Mouse (Mus musculus): Measurements from ENCODE around the gene Stom. TPM values are rescaled to one million over a fixed set of nuclear protein-coding genes. Genes with fewer than 3 reads are reported as not detected.

The Stom gene
- polyA plus RNA-seq, 1 experiment = 87.9 TPM

DNA sequence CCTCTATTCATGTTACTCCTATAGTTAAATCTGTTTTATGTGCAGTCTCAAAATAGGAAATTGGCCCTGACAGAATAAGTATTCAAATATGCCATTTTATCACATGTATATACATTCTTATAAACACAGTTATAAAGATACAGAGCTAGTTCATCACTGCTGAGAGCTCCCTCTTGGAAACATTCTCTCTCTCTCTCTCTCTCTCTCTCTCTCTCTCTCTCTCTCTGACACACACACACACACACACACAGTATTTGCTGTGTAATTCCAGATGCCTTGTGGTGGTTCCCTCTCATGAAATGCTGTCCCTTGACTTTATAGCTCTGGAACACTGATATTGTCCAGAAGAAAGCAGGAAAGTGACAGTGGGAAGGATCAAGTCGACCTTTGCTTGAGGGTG, 1.3 kb upstream of the Stom start:
- Histone ChIP-seq H3K36me3 (ENCODE audit: control insufficient read depth, insufficient read depth) (no peaks in the 10 kb centered on the region), H3ac (ENCODE audit: control insufficient read depth, insufficient read length, low read depth) (no peak overlapping the region), H3K79me3 (ENCODE audit: low read depth) (peaks cover 11% of the 10 kb centered on the region), H3K27me3 (ENCODE audit: control insufficient read depth, insufficient read depth, insufficient read length) (no peaks in the 10 kb centered on the region), H3K79me2 (ENCODE audit: control insufficient read depth, insufficient read depth) (peaks cover 35% of the 10 kb centered on the region), H3K4me3 (ENCODE audit: insufficient read depth, poor library complexity, severe bottlenecking) (no peak overlapping the region)
- TF ChIP-seq USF1 (IDR thresholded peaks at IDR 0.05; ENCODE audit: low read depth) (no peak), CEBPB (IDR thresholded peaks at IDR 0.05; ENCODE audit: low read depth) (no peak), FOSL1 (IDR thresholded peaks at IDR 0.05; ENCODE audit: insufficient read depth, low read length, poor library complexity, severe bottlenecking) (no peak), MYOD1 (IDR thresholded peaks at IDR 0.05; ENCODE audit: control insufficient read depth, insufficient read length, low read depth) (no peak), CTCF (IDR thresholded peaks at IDR 0.05; ENCODE audit: control insufficient read depth, insufficient read depth, insufficient read length) (no peak), MYOG (IDR thresholded peaks at IDR 0.05; ENCODE audit: control insufficient read depth, extremely low read depth, insufficient read length) (no peak), MAX (IDR thresholded peaks at IDR 0.05) (no peak)

DNA sequence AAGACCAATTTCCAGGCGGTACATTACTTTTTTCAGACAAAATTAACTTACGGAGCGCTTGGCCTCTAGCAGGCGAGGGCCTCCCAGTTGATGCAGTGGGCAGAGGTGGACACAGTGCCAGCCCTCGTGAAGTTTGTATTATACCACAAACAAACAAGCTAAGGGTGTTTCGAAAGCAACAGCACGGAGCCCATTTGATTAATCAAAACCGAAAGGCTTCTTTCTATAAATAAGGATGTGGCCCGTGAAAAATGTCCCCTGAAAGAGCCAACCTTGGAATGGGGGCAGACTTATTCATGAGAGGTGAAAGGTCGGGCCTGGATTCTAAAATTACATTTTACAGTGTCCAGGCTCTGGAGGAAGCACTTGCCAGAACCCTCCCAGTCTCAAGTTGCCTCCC, 643 bp upstream of the Stom start:
- TF ChIP-seq MAX (IDR thresholded peaks at IDR 0.05) (no peak), CTCF (IDR thresholded peaks at IDR 0.05; ENCODE audit: control insufficient read depth, insufficient read depth, insufficient read length) (no peak), FOSL1 (IDR thresholded peaks at IDR 0.05; ENCODE audit: insufficient read depth, low read length, poor library complexity, severe bottlenecking) (no peak), MYOG (IDR thresholded peaks at IDR 0.05; ENCODE audit: control insufficient read depth, extremely low read depth, insufficient read length) (no peak), CEBPB (IDR thresholded peaks at IDR 0.05; ENCODE audit: low read depth) (no peak), USF1 (IDR thresholded peaks at IDR 0.05; ENCODE audit: low read depth) (no peak), MYOD1 (IDR thresholded peaks at IDR 0.05; ENCODE audit: control insufficient read depth, insufficient read length, low read depth) (no peak)
- Histone ChIP-seq H3K27me3 (ENCODE audit: control insufficient read depth, insufficient read depth, insufficient read length) (no peaks in the 10 kb centered on the region), H3K79me3 (ENCODE audit: low read depth) (peaks cover 15% of the 10 kb centered on the region), H3K36me3 (ENCODE audit: control insufficient read depth, insufficient read depth) (no peaks in the 10 kb centered on the region), H3ac (ENCODE audit: control insufficient read depth, insufficient read length, low read depth) (peak overlapping the region; percentile 43), H3K4me3 (ENCODE audit: insufficient read depth, poor library complexity, severe bottlenecking) (peak overlapping the region; percentile 60), H3K79me2 (ENCODE audit: control insufficient read depth, insufficient read depth) (peaks cover 41% of the 10 kb centered on the region)

DNA sequence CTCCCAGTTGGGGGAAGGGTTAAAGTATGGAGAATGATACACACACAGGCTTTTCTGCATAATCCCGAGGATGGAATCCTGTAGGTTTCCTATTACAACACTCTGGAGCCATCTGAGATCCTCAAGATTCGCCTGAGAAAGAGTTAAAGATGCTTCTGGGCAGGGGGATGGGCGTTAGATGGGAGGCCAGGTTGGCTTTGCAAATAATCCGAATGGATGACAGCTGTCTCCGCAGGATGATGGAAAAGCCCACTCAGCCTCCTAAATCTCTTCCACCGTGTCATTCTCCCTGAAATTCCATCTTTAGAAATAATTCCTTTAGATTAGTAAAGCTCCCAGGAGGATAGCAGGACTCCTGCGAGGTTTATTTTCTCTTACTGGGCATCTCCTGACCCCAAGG, 1.2 kb downstream of the Stom start:
- Histone ChIP-seq H3K27me3 (ENCODE audit: control insufficient read depth, insufficient read depth, insufficient read length) (no peaks in the 10 kb centered on the region), H3ac (ENCODE audit: control insufficient read depth, insufficient read length, low read depth) (peak overlapping the region; percentile 18), H3K79me2 (ENCODE audit: control insufficient read depth, insufficient read depth) (peaks cover 59% of the 10 kb centered on the region), H3K79me3 (ENCODE audit: low read depth) (peaks cover 23% of the 10 kb centered on the region), H3K4me3 (ENCODE audit: insufficient read depth, poor library complexity, severe bottlenecking) (peak overlapping the region; percentile 60), H3K36me3 (ENCODE audit: control insufficient read depth, insufficient read depth) (no peaks in the 10 kb centered on the region)
- TF ChIP-seq MYOG (IDR thresholded peaks at IDR 0.05; ENCODE audit: control insufficient read depth, extremely low read depth, insufficient read length) (no peak), CTCF (IDR thresholded peaks at IDR 0.05; ENCODE audit: control insufficient read depth, insufficient read depth, insufficient read length) (no peak), CEBPB (IDR thresholded peaks at IDR 0.05; ENCODE audit: low read depth) (no peak), USF1 (IDR thresholded peaks at IDR 0.05; ENCODE audit: low read depth) (no peak), MAX (IDR thresholded peaks at IDR 0.05) (no peak), MYOD1 (IDR thresholded peaks at IDR 0.05; ENCODE audit: control insufficient read depth, insufficient read length, low read depth) (no peak), FOSL1 (IDR thresholded peaks at IDR 0.05; ENCODE audit: insufficient read depth, low read length, poor library complexity, severe bottlenecking) (no peak)

DNA sequence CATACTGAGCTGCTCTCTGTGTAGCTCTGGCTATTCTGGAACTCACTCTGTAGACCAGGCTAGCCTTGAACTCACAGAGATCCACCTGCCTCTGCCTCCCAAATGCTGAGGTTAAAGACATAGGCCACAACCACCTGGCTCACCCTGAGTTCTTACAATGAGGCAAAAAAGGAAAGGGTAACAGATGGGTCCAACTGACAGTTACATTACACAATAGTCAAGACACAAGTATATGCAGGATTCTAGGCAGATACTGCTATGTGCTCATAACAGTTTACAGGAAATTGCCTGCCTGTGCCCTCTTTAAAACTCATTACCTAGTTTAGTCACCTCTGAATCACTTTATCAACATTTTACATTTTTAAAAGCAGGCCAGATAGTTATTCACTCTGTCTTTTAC, 3.1 kb downstream of the Stom start:
- Histone ChIP-seq H3K79me2 (ENCODE audit: control insufficient read depth, insufficient read depth) (peaks cover 68% of the 10 kb centered on the region), H3K4me3 (ENCODE audit: insufficient read depth, poor library complexity, severe bottlenecking) (no peak overlapping the region), H3K36me3 (ENCODE audit: control insufficient read depth, insufficient read depth) (no peaks in the 10 kb centered on the region), H3K27me3 (ENCODE audit: control insufficient read depth, insufficient read depth, insufficient read length) (no peaks in the 10 kb centered on the region), H3ac (ENCODE audit: control insufficient read depth, insufficient read length, low read depth) (no peak overlapping the region), H3K79me3 (ENCODE audit: low read depth) (peaks cover 23% of the 10 kb centered on the region)
- TF ChIP-seq MYOD1 (IDR thresholded peaks at IDR 0.05; ENCODE audit: control insufficient read depth, insufficient read length, low read depth) (no peak), USF1 (IDR thresholded peaks at IDR 0.05; ENCODE audit: low read depth) (no peak), CEBPB (IDR thresholded peaks at IDR 0.05; ENCODE audit: low read depth) (peak; percentile 4), MYOG (IDR thresholded peaks at IDR 0.05; ENCODE audit: control insufficient read depth, extremely low read depth, insufficient read length) (no peak), MAX (IDR thresholded peaks at IDR 0.05) (no peak), CTCF (IDR thresholded peaks at IDR 0.05; ENCODE audit: control insufficient read depth, insufficient read depth, insufficient read length) (no peak), FOSL1 (IDR thresholded peaks at IDR 0.05; ENCODE audit: insufficient read depth, low read length, poor library complexity, severe bottlenecking) (no peak)

DNA sequence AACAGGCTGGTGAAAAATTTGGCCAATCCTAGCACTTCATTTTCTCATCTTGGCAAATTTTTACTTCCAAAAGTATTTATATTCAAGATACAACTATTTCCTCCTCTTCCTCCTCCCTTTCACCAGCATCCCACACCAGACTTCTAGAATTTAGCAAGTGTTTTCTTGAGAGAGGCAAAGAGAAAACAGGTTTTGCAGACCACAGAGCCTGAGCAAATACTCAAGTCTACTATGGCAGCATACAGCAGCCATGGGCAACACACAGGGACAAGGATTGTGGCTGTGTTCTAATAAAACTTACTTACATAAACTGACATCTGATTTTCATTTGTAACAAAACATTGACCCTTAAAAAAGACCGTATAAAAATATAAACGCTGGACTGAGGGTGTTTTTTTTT, 5.6 kb downstream of the Stom start:
- Histone ChIP-seq H3K36me3 (ENCODE audit: control insufficient read depth, insufficient read depth) (no peaks in the 10 kb centered on the region), H3K27me3 (ENCODE audit: control insufficient read depth, insufficient read depth, insufficient read length) (no peaks in the 10 kb centered on the region), H3K4me3 (ENCODE audit: insufficient read depth, poor library complexity, severe bottlenecking) (no peak overlapping the region), H3K79me3 (ENCODE audit: low read depth) (peaks cover 23% of the 10 kb centered on the region), H3ac (ENCODE audit: control insufficient read depth, insufficient read length, low read depth) (no peak overlapping the region), H3K79me2 (ENCODE audit: control insufficient read depth, insufficient read depth) (peaks cover 64% of the 10 kb centered on the region)
- no peak for TF ChIP-seq CTCF (IDR thresholded peaks at IDR 0.05; ENCODE audit: control insufficient read depth, insufficient read depth, insufficient read length)
- no peak for TF ChIP-seq CEBPB (IDR thresholded peaks at IDR 0.05; ENCODE audit: low read depth)
- TF ChIP-seq MYOG (IDR thresholded peaks at IDR 0.05; ENCODE audit: control insufficient read depth, extremely low read depth, insufficient read length) = no peak
- TF ChIP-seq USF1 (IDR thresholded peaks at IDR 0.05; ENCODE audit: low read depth) = no peak
- no peak for TF ChIP-seq FOSL1 (IDR thresholded peaks at IDR 0.05; ENCODE audit: insufficient read depth, low read length, poor library complexity, severe bottlenecking)
- TF ChIP-seq MAX (IDR thresholded peaks at IDR 0.05) = no peak
- TF ChIP-seq MYOD1 (IDR thresholded peaks at IDR 0.05; ENCODE audit: control insufficient read depth, insufficient read length, low read depth) = no peak

DNA sequence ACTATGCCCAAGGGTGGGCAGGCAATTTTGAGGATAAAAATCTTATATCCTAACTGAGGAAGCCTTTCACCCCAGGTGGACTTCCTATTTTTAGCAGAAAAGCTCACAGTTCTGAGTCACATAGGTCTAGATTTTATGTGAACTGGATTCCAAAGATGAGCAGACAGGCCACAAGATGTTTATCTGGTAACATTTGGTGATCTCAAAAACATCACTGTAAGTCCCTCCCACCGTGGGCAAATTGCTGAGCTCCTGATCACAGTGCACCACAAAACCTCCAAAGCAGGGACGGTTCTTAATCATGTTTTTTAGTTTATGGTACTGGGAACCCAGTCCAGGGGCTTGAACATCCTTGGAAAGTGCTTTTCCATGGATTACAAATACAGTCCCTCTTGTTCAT, 7.7 kb downstream of the Stom start:
- H3K4me3 ChIP-seq (ENCODE audit: insufficient read depth, poor library complexity, severe bottlenecking) = no peak overlapping the region
- peaks cover 8% of the 10 kb centered on the region for H3K36me3 ChIP-seq (ENCODE audit: control insufficient read depth, insufficient read depth)
- no peaks in the 10 kb centered on the region for H3K27me3 ChIP-seq (ENCODE audit: control insufficient read depth, insufficient read depth, insufficient read length)
- peaks cover 43% of the 10 kb centered on the region for H3K79me2 ChIP-seq (ENCODE audit: control insufficient read depth, insufficient read depth)
- TF ChIP-seq MAX (IDR thresholded peaks at IDR 0.05) (no peak), FOSL1 (IDR thresholded peaks at IDR 0.05; ENCODE audit: insufficient read depth, low read length, poor library complexity, severe bottlenecking) (no peak), CTCF (IDR thresholded peaks at IDR 0.05; ENCODE audit: control insufficient read depth, insufficient read depth, insufficient read length) (no peak), MYOD1 (IDR thresholded peaks at IDR 0.05; ENCODE audit: control insufficient read depth, insufficient read length, low read depth) (no peak), CEBPB (IDR thresholded peaks at IDR 0.05; ENCODE audit: low read depth) (no peak), MYOG (IDR thresholded peaks at IDR 0.05; ENCODE audit: control insufficient read depth, extremely low read depth, insufficient read length) (no peak), USF1 (IDR thresholded peaks at IDR 0.05; ENCODE audit: low read depth) (no peak)
- H3K79me3 ChIP-seq (ENCODE audit: low read depth) = peaks cover 12% of the 10 kb centered on the region
- no peak overlapping the region for H3ac ChIP-seq (ENCODE audit: control insufficient read depth, insufficient read length, low read depth)
